Comparison of ENCODE assay signal across 21 mouse cellular contexts in genomic region chr14:51918966-51919365, GRCm38 (mm10). TPM values are rescaled to one million over a fixed set of nuclear protein-coding genes. Genes with fewer than 3 reads are reported as not detected.
"Had no signal": no experiment of that assay in that cellular context is flagged by ENCODE, and none has a peak within 500 bp of the region (broad histone marks: within the 10 kb centered on the region; RNA-seq: fewer than 3 reads in every experiment).

No protein-coding gene starts in this region.

- H3K4me3 ChIP-seq: midbrain, embryonic 10.5 days; midbrain, embryonic 12.5 days; myocyte; neural tube, embryonic 13.5 days; neural tube, embryonic 15.5 days; stomach, embryonic 15.5 days had no signal

- ATAC-seq: midbrain, embryonic 16.5 days had no signal

- H3K27ac ChIP-seq: midbrain, embryonic 10.5 days; midbrain, embryonic 12.5 days; neural tube, embryonic 13.5 days; neural tube, embryonic 15.5 days; stomach, embryonic 15.5 days; stomach, postnatal 0 days had no signal

- DNase-seq: lung, adult 18-20 months; lung, embryonic 14.5 days; lung, postnatal 10 days; lung, postnatal 4 days; midbrain, embryonic 14.5 days; retina, postnatal 1 day; right cerebral cortex, adult 18-20 months; right cerebral cortex, postnatal 25 days; right cerebral cortex, postnatal 4 days; thymus, adult 2 months; thymus, postnatal 25 days had no signal

RNA-seq across cellular contexts. Expression of gene Tppp2, which starts 0.7 kb away (rescaled TPM):
- total RNA-seq: megakaryocyte, adult 5-6 weeks; megakaryocyte-erythroid progenitor cell, adult 5-6 weeks had no signal

RNA-seq across cellular contexts. Expression of gene Rnase13, which starts 3.6 kb away (rescaled TPM):
- total RNA-seq: megakaryocyte, adult 5-6 weeks; megakaryocyte-erythroid progenitor cell, adult 5-6 weeks had no signal
